Mouse (Mus musculus) brain, embryonic 14.5 days (tissue): ENCODE data around the gene Rab13.

ENCODE experiments used
- CTCF ChIP-seq: fragments of 200-500 bp; IDR thresholded peaks from 2 replicates; pipeline ENCODE4 v1.5.1; 2012; ENCODE audit warnings: inconsistent platforms, mild to moderate bottlenecking, moderate library complexity, borderline replicate concordance; ENCODE audit not compliant: insufficient read depth, insufficient read length; ENCODE audit errors: extremely low read depth
- POLR2A ChIP-seq: fragments of 200-500 bp; IDR thresholded peaks from 2 replicates; pipeline ENCODE4 v1.6.1; 2012; ENCODE audit warnings: mild to moderate bottlenecking, inconsistent platforms, borderline replicate concordance; ENCODE audit not compliant: poor library complexity, insufficient read depth, insufficient read length, severe bottlenecking; ENCODE audit errors: extremely low read depth

DNA sequence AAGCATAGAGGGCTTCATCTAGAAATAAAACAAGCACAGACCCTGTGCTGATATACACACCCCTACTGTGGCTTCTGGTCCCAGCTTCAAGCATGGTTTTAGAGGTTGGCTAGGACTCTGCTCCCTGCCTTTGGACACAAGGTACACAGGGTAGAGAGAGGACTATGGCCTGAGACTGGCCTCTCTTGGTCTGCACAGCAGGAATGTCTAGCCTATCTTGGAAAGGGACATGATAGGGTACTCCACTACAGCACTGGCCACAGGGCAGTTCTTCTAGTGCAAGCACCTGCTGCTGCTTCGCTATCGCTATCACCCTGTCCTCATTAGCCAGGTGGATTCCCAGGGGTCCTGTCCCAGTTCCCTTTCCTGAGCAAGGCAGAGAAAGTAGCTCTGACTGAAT, 27.8 kb downstream of the Rab13 start:
- TF ChIP-seq CTCF: no peak
- TF ChIP-seq POLR2A: no peak
